Mouse (Mus musculus) lung, adult 2 months (tissue): ENCODE results near the gene Ube2h. TPM values are rescaled to one million over a fixed set of nuclear protein-coding genes. Genes with fewer than 3 reads are reported as not detected.

Experiments used
- DNase-seq: peaks from one replicate; pipeline ENCODE4 v3.0.0; 2022
- H3K4me1 ChIP-seq: fragments of 200-500 bp; 2 replicates; pipeline ENCODE4 v1.6.1; 2011; ENCODE audit warnings: low read length; ENCODE audit not compliant: control insufficient read depth, insufficient read depth
- H3K4me3 ChIP-seq: fragments of 200-500 bp; replicated peaks from 2 replicates; pipeline ENCODE3; 2011; ENCODE audit warnings: low read depth, mild to moderate bottlenecking, control low read depth, low read length; ENCODE audit errors: extremely low read depth
- CTCF ChIP-seq: fragments of 200-500 bp; IDR thresholded peaks from 2 replicates; pipeline ENCODE4 v1.5.1; 2011; ENCODE audit warnings: mild to moderate bottlenecking, low read length, control low read depth; ENCODE audit not compliant: insufficient read depth
- POLR2A ChIP-seq: fragments of 200-500 bp; IDR thresholded peaks from 2 replicates; pipeline ENCODE4 v1.6.1; 2011; ENCODE audit warnings: low read depth, mild to moderate bottlenecking, control low read depth, low read length, borderline replicate concordance; ENCODE audit errors: extremely low read depth
- WGBS: fragments of 180-500 bp; shearing (Covaris S2); methylation state at CpG from one replicate; pipeline ENCODE4 v1.1.7; 2018; 5-methylcytosine and 5-hydroxymethylcytosine counted together
- polyA plus RNA-seq: library from polyadenylated mRNA; depleted of rRNA; stranded (reverse); fragments of >200 nt; gene quantifications from 2 replicates; pipeline ENCODE4 v1.2.3, GENCODE M21; 2012

Gene Ube2h
- polyA plus RNA-seq, 1 experiment, result 59.9 TPM

DNA sequence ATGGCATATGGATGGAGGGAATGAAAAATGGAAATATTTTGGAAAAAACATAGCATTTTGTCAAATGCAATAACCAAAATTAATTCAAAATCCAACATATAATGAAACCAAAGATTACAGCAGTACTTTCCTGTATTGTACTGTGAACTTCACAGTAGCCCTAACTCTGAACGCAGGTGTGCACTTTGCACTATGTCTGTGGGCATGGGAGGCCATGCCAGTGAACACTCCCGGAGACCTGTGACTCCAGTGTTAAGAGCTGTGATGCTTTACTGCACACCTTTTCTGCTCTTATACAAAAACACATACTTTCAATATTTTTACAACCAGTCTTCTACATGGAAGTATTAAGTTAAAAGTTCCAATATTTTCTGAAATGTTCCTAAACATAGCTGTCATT is 66.3 kb downstream of the Ube2h start:
- DNase-seq, result no peak
- Histone ChIP-seq H3K4me1 (no peaks in the 10 kb centered on the region), H3K4me3 (no peak overlapping the region)
- TF ChIP-seq POLR2A (no peak), CTCF (no peak)
- 93% methylated on average over 2 of the region's 2 CpGs for WGBS

DNA sequence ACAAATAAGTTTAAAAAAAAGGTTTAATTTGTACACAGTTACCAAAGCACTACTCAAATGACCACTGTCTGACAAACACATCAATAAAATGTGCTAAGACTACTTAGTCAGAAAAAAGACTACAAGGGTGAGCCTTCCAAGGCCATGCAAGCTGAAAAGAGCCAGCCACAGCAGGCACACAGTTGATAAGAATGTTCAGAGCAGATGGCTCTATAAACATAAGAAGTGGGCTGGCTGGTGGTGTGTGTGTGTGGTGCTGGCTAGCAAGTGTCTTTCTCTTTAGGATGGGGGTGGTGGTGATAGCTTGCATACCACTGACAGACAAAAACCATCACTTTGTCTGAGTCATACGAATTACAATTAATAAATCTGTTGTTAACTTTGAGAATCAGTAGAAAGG is 67.8 kb downstream of the Ube2h start:
- H3K4me3 ChIP-seq, result no peak overlapping the region
- no peak for TF ChIP-seq POLR2A
- no peak for TF ChIP-seq CTCF
- no peaks in the 10 kb centered on the region for H3K4me1 ChIP-seq
- 62% methylated on average over 1 of the region's 1 CpGs for WGBS
- DNase-seq, result no peak

DNA sequence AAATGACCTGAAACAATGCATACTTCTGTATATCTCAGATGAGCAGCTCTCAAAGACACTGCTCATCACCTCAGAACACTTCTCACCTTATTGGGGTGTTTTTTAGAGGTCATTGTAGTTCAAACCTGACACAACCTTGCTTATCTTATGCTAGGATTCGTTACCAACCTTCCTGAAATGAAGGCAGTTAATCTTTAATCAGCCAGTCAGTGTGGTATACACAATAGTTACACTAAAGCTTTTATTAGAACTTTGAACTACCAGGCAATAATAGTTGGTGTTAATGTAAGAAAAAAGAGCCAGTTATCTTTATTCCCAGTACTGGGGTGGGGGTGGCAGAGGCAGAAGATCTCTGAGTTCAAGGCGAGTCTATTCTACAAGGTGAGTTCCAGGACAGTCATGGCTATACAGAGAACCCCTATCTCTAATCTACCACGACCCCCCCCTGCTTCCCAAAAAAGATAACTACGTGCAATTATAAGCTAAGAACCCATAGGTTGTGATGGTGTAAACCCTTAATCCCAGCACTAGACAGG is 72.5 kb downstream of the Ube2h start:
- WGBS, result 82% methylated on average over 4 of the region's 4 CpGs
- no peak for DNase-seq
- TF ChIP-seq CTCF, result no peak
- TF ChIP-seq POLR2A, result no peak
- Histone ChIP-seq H3K4me3 (no peak overlapping the region), H3K4me1 (no peaks in the 10 kb centered on the region)

DNA sequence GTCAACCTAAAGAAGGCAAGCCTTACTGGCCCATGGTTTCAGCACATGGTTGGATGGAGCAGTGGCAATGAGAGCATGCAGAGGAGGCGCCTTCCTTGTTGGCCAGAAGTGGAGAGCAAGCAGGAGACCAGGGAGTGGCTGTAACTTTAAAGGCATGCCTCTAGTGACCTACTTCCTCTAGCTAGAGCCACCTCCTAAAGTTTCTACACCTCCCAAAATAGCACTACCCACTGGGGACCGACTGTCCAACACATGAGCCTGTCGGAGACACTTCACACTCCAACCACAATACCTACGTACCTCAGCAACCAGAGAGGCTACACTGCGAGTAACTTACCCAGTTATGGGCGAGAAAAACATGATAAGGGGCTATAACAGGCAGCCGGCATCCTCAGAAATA is 74.1 kb downstream of the Ube2h start:
- no peak for DNase-seq
- no peak for TF ChIP-seq POLR2A
- TF ChIP-seq CTCF, result no peak

DNA sequence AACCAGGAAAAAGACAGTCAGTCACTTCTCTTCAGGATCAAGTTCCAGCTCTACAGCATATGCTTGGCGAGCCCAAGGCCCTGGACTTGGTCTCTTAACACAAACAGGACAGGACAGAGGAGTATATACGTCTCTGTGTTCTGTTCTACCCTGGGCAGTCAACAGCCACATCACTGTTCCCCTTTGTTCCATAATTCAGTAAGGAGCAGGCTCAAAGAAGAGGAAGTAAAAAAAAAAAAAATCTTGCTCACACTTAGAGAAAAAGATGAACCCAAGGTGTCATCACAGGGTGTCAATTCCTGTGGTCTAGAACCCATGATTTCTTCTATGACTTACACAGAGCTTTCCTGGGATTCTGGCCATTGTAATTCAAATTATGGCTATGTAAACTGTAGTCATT is 75.4 kb downstream of the Ube2h start:
- WGBS, result 78% methylated on average over 2 of the region's 2 CpGs
- TF ChIP-seq POLR2A, result no peak
- no peak for TF ChIP-seq CTCF
- no peak overlapping the region for H3K4me3 ChIP-seq
- DNase-seq, result no peak
- no peaks in the 10 kb centered on the region for H3K4me1 ChIP-seq

More for the DNA sequence above, 74.1 kb downstream of the Ube2h start:
- Histone ChIP-seq H3K4me1 (no peaks in the 10 kb centered on the region), H3K4me3 (no peak overlapping the region)
- WGBS, result 60% methylated on average over 7 of the region's 7 CpGs

DNA sequence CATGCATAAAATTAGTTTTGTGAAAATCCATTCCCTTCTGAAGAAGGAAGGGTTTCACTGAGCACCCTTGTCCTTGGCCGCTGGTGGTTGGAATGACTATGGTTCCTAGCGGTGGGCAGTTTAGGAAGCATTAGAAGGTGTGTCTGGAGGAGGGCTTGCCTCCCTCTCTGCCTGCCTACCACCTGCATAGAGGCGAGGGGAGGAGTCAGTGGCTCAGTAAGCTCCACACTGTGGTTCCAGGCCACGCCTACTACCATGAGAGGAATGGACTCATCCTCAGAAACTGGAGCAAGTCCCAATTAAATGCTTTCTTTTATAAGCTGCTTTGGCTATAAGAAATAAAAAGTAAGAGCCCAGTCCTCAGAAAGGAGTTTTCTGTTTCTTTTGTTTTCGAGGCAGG is 76.0 kb downstream of the Ube2h start:
- Histone ChIP-seq H3K4me1 (no peaks in the 10 kb centered on the region), H3K4me3 (no peak overlapping the region)
- TF ChIP-seq CTCF (no peak), POLR2A (no peak)
- no peak for DNase-seq
- 87% methylated on average over 5 of the region's 5 CpGs for WGBS

DNA sequence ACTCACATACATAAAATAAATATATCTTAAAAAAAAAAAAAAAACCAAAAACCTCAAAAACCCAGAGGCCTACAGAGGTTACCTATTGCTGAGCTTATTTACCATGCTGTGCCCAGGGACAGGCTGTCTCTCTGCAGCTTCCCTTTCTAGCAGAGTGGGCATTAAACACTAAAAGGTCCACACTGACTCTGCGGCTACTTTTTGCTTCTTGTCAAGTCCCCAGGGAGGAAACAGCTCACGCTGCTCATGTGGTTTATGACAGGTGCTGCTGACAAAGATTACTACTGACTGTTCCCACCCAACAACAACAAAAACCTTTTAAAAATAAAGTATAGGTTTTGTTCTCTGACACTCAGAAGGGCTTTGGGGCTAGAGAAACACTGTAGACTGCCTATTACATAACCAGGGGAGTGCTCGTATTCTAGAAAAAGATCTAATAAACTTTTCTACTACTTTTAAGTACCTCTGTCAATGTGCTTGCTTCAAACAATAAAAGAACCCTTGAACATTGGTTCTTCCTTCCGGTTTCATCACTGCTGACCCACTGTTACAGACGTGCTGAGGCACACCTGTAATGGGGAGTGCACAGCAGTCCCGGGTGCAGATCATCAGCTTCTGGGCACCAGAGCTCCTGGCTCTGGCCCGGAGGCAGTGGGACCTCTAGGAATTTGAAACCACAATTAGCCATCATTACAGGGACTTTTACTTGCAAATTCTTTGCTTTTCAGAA is 77.2 kb downstream of the Ube2h start:
- DNase-seq, result no peak
- no peaks in the 10 kb centered on the region for H3K4me1 ChIP-seq
- H3K4me3 ChIP-seq, result no peak overlapping the region
- TF ChIP-seq CTCF (no peak), POLR2A (no peak)
- WGBS, result 67% methylated on average over 7 of the region's 7 CpGs

DNA sequence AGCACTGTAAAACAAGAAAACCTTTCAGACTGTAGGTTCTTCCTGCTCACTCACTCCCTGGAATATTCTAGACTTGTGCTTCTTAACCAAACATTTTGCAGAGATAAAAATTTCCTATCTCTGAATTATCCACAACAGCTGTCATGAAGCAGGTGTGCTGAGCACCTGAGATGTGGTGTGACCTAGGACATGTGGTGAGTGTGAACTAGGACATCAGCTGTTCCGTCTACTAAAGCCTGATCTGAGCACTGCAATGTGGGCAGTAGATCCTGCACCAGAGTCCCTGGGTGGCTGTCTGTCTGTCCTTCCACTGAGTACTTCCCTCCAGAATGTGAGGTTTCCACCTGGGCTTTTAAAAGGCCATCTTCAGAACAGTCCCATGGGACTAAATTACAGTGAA is 79.6 kb downstream of the Ube2h start:
- WGBS, result 97% methylated on average over 1 of the region's 1 CpGs
- H3K4me1 ChIP-seq, result no peaks in the 10 kb centered on the region
- no peak for DNase-seq
- TF ChIP-seq POLR2A (no peak), CTCF (no peak)
- H3K4me3 ChIP-seq, result no peak overlapping the region

DNA sequence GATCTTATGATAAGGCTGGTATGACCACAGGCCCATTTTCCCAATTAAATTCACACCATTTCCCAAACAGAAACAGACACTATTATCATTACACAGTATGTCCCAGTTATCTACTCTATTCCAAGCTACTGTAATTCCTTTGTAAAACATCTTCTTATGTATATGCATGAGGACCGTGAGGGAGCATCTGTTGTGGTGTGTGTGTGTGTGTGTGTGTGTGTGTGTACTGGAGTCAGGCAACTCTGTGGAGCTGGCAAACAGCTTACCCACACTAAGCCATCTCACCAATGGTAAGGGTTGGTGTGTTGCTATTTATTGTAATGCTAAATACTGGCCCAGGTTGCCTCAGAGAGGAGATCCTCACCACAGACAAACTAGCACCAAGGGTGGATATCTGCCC is 82.0 kb downstream of the Ube2h start:
- DNase-seq, result no peak
- 79% methylated on average over 1 of the region's 1 CpGs for WGBS
- no peaks in the 10 kb centered on the region for H3K4me1 ChIP-seq
- TF ChIP-seq POLR2A (no peak), CTCF (no peak)
- H3K4me3 ChIP-seq, result no peak overlapping the region

DNA sequence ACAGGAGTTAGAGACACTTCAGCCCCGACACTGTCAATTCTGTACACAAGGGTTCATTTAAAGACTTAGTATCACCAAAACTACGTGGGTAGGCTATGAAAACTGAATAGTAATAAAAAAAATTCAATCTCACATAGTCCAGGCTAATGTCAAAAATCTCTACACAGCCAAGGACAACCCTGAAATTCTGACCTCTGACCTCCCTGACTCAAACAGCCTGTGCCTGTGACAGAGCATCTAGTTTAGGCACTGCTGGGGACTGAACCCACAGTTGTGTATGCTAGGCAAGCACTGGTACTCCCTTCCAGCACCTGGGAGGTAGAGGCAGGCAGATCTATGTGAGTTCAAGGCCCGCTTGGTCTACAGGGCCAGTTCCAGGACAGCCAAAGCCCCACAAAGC is 86.8 kb downstream of the Ube2h start:
- Histone ChIP-seq H3K4me1 (no peaks in the 10 kb centered on the region), H3K4me3 (no peak overlapping the region)
- no peak for TF ChIP-seq POLR2A
- no peak for TF ChIP-seq CTCF
- 91% methylated on average over 3 of the region's 3 CpGs for WGBS
- no peak for DNase-seq
